Mouse (Mus musculus) C2C12 (cell line): ENCODE results near the gene Ston2.

Source experiments
- CEBPB ChIP-seq: IDR thresholded peaks from one replicate; pipeline ENCODE4 v1.6.1; 2011; ENCODE audit warnings: low read depth, mild to moderate bottlenecking, control low read depth, moderate library complexity
- CTCF ChIP-seq: IDR thresholded peaks from one replicate; pipeline ENCODE4 v1.5.1; 2011; ENCODE audit not compliant: control insufficient read depth, insufficient read depth, insufficient read length
- MAX ChIP-seq: IDR thresholded peaks from one replicate; pipeline ENCODE4 v1.6.1; 2011; ENCODE audit warnings: mild to moderate bottlenecking, control low read depth
- MYOD1 ChIP-seq: IDR thresholded peaks from one replicate; pipeline ENCODE4 v1.6.1; 2011; ENCODE audit warnings: low read depth; ENCODE audit not compliant: control insufficient read depth, insufficient read length
- MYOG ChIP-seq: IDR thresholded peaks from one replicate; pipeline ENCODE4 v1.6.1; 2011; ENCODE audit not compliant: control insufficient read depth, insufficient read length; ENCODE audit errors: extremely low read depth
- USF1 ChIP-seq: IDR thresholded peaks from one replicate; pipeline ENCODE4 v1.6.1; 2011; ENCODE audit warnings: low read depth, mild to moderate bottlenecking, control low read depth, moderate library complexity

DNA sequence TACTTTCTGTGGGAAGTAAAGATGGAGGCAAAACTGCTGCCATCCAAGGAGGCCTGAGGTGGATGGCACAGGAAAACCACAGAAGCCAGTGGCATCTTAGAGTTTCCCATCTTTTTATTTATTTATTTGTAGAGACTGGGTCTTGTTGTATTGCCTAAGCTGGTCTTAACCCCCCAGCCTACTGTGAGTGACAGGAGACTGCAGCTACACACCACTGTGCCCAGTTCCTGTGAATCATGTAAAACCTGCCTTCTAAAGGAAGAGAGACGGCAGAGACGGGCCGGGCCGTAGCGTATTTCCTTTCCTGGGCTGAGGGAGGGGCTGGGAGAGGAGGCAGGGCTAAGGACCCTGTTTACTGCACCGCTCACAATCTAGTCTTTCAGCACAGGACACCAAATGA, 19.6 kb upstream of the Ston2 start:
- no peak for TF ChIP-seq CTCF
- no peak for TF ChIP-seq MYOG
- no peak for TF ChIP-seq USF1
- no peak for TF ChIP-seq MAX
- no peak for TF ChIP-seq CEBPB
- no peak for TF ChIP-seq MYOD1
